Mouse (Mus musculus) bone marrow macrophage, adult 2 months (primary cell): ENCODE data around the gene Dnaaf3.

Experiments used
- CTCF ChIP-seq: IDR thresholded peaks from 2 replicates; pipeline ENCODE4 v1.5.1; 2012; ENCODE audit warnings: low read depth, mild to moderate bottlenecking, low read length, moderate library complexity
- POLR2A ChIP-seq: IDR thresholded peaks from 2 replicates; pipeline ENCODE4 v1.6.1; 2012; ENCODE audit warnings: mild to moderate bottlenecking, low read depth, low read length, borderline replicate concordance

GRCm38 (mm10) chr7:4547221-4547641, 15.0 kb upstream of the Dnaaf3 start, which contains the start of gene Syt5:
- TF ChIP-seq POLR2A (no peak), CTCF (no peak)
